Mouse (Mus musculus): Measurements from ENCODE around the gene Phactr1.

The Phactr1 gene

GRCm38 (mm10) chr13:42680391-42680994 lies at the start of gene Phactr1:
TSS of gene Phactr1 (plus strand) at chr13:42680623.
- DNase-seq = no peak

DNA sequence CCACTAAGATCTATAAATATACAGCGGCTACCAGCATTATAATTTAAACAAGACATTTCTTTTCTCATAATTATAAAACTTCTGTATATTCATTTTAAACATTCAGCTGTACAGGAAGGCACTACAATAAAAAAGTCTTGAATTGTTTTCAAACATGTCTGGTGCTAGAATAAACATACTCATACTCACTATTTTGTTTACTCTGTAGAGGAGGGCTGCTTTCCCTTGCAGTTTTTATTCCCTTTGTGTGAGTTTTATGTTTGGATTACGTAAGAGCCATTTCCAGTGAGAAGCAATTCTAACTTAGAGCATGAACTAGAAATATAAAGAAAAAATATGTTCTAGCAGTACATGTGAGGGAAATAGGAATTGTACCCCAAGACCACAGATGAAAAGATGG lies 45.5 kb upstream of the Phactr1 start:
- DNase-seq = no peak

GRCm38 (mm10) chr13:42650228-42650627 lies 30.2 kb upstream of the Phactr1 start:
- DNase-seq = no peak

- no peak for DNase-seq
Measured at GRCm38 (mm10) chr13:42656643-42657315, 23.6 kb upstream of the Phactr1 start.

GRCm38 (mm10) chr13:42671651-42672290 lies 8.7 kb upstream of the Phactr1 start:
- DNase-seq = no peak

DNA sequence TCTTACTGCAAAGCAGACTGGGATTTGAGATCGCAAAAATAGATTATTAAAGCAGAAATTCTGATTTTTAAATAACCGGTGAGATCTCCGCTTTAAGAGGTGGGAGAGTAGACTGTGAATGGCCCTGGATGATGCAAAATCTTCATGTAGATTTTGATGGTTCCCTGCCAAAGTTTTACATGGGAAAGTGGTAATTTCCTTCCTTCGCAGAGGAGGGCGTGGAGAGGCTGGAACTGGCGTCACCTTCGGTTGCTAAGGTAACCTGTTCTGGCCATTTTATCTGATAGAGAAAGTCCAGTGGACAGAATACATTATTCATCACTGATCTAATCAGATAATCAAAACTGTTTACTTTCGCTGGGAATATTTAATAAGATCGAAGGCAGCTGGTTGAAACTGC lies 876 bp downstream of the Phactr1 start:
- peak; percentile 10 for DNase-seq

DNA sequence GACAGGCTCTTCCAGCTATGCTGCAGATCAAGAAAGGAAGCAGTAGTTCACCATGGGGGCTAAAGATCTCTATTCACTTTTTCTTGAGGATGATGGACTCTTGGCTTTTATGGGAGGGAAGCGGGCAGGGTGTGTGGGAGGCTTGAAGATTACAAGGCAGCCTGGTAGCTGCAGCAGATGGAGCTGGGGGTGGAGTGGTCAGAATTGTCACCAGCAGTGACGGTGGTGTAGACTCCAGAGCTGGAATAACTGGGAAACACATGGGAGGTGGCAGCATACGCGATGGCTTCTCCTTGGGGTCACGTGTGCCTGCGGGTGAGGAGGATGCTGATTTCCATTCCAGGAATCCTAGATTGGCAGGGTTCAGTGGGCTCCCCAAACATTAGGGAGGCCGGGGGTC lies 3.8 kb downstream of the Phactr1 start:
- no peak for DNase-seq

DNA sequence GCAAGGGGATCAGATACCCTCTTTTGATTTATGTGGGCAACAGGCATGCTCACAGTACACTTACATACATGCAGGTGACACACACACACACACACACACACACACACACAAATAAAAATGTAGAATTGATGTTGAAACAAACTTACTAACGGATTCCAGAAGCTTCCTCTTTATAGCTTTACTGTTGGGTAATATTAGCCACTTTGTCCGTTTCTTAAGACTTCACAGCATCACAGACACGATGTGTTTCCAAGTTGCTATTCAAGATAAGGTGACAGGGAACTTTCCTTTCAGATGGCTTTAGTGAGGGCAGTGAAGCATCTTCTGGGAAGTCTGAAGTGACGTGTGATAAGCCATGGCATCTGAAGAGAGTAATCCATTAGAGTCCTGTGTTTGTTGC lies 11.8 kb downstream of the Phactr1 start:
- no peak for DNase-seq

DNA sequence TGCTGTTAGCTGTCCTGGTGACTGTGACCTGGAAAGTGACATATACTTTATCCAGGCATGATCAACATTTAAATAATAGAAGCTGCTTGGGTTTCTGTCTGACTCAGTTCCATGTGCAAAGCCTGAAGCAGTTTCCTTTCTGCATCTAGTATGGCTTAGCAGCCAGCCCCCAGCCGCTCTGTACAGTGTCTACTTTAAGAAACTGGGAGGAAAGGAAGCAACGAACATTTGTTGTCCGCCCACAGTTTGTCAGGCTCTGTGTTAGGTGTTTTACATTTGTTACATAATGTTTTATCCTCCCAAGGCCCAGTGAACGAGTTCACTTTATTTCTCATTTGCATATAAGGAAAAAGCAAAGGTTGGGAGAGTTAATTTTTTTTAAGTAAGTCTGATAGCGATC lies 16.2 kb downstream of the Phactr1 start:
- DNase-seq = no peak

DNA sequence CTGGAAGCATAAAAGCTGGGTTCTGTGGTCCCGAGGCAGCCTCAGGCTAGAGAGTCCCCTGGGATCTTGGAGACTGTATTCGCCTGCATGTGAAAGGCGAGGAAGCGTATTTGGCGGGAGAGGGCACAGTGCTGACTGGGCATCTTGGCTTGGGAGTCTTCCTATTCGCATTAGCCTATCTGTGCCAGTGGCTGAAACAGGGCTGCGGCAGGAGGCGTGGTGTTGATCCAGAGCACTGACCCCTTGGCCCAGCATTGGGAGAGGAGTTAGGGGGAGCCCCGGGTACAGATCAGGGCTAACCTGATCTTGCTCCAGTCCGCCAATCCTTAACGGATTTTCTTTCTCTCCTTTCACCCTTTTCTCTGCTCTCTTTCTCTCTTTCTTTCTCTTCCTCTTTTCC lies 28.7 kb downstream of the Phactr1 start:
- DNase-seq = no peak

DNA sequence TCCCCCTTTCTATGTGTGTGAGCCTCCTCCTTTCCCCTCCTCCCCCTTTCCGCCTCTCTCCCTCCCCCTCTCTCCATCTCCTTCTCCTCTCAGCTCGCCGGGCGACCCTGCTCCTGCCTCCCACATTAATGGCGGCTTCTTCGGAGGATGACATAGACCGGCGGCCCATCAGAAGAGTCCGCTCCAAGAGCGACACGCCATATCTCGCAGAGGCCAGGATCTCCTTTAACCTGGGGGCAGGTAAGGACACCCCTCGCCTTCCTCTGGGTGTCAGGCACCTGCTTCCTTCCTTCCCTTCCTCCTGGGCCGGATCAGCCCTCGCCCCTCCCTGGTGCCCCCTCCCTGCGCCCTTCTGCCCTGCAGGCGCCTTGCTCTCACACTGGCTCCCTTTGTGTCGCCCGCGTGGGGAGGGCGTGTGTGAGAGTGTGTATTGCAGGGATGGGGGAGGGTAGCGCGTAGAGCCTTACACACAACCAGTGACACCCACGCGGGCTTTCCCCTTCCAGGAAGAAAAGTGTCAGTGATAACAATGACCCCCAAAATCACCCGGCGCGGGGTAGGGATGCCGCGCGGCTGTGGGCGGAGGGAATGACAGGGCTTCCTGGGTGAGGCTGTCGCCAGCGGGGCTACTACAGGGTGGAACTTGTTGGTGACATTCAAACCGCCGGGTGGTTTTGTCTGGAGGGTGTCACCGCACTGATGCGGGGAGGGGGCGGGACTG lies 29.3 kb downstream of the Phactr1 start:
- no peak for DNase-seq

GRCm38 (mm10) chr13:42711510-42711909 lies 31.1 kb downstream of the Phactr1 start:
- DNase-seq = peak; percentile 70

GRCm38 (mm10) chr13:42719401-42719800 lies 39.0 kb downstream of the Phactr1 start:
- no peak for DNase-seq

DNA sequence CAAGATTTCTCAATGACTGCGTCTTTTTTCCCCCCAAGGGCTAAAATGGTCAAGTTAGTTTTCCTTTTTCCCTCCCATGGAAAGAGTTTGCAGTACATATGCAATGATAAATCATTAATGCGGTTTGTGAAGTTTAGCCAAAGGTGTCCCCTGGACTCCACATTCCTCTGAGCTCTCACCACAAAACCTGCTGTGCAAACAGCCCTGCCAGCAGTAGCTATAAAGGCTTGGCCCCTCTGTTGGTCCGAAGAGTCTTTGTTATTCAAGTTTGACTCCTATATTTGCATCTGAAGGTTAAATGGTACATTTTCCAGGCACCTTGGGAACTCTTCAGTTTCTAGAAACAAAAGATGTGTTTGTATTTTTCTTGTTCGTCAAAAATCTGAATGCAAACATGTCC lies 39.7 kb downstream of the Phactr1 start:
- DNase-seq = peak; percentile 61

GRCm38 (mm10) chr13:42720648-42721047 lies 40.2 kb downstream of the Phactr1 start:
- DNase-seq = peak; percentile 27

- peak; percentile 81 for DNase-seq
Measured at GRCm38 (mm10) chr13:42724011-42724410, 43.6 kb downstream of the Phactr1 start.

DNA sequence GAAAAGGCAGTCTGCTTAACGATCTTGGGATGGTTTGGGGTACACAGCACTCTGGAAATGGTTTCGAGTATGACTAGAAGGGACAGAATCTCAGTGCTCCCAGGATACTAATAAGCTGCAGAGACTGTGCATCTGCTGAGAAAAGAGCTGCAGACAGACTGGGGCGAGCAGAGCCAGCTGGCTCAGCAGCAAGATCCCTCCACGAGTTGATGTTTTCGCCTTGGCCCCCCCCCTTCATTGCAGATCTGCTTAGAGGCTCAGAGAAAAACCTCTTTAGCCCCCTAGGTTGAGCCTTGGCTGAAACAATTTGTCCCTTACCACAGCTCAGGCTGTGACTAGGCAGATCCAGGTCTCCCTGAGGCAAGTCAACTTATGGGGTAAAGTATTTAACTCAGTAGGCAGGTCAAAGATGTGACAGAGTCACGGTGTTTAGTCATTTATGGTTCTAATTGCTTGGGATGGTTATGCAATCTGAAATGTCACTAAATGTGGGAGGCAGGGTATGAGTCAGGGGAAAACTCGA lies 45.3 kb downstream of the Phactr1 start:
- peak; percentile 45 for DNase-seq

DNA sequence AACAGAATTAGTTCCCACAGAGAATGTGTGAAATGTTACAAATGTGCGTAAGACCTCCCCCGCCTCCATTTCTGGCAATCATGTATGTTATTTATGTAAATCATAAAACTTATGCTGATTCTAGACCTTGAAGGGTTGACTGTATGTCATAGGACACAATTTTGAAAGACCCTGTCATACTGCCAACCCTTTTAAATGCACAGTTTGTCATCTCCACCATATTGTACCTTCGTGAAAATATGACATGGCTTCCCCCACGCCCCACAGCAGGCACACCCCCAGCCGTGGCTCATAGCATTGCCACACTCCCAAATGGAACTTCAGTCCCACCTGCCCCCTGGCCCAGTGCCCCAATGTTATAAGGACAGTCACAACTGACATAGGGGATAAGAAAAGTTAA lies 57.1 kb downstream of the Phactr1 start:
- DNase-seq = no peak

- no peak for DNase-seq
Measured at GRCm38 (mm10) chr13:42738152-42738551, 57.7 kb downstream of the Phactr1 start.

GRCm38 (mm10) chr13:42742226-42742625 lies 61.8 kb downstream of the Phactr1 start:
- peak; percentile 20 for DNase-seq

GRCm38 (mm10) chr13:42744467-42744866 lies 64.0 kb downstream of the Phactr1 start:
- no peak for DNase-seq

DNA sequence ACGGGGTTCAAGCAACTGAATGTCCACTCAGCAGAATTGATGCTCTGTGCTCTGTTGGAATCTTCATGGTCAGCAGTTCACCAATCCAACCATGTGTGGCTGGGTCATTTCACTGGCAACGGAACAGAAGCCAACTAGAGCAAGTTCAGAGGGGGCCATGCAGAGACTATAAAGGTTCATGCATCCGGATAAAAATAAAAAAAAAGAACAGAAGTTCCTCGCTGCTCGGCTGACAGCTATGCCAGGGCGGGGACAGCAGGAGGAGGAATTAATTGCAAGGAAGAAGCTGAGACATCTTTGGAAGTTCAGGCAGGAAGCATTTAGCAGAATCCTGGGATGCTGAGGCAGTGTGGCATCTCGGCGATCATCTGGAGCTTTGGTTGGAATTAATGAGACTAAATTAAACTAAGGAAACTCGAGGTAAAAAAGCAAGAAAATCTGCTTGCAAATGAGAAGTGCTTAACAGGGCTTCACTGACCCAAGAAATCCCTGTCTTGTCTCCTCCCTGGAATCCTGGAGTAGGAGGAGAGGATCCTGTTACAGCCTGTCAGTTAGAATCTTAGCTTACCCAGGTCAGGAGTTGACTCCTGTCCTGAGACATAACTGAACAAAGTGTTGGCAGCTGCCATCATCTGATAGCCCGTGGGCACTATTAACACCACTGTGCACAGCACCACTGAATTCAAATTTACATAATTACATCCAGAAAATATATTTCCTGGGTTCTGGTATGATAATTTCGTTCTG lies 77.4 kb downstream of the Phactr1 start:
- DNase-seq = peak; percentile 65

- DNase-seq = no peak
Measured at GRCm38 (mm10) chr13:42759170-42759569, 78.7 kb downstream of the Phactr1 start.

Data from kidney, postnatal 14 days (tissue).